Mouse (Mus musculus) erythroblast, embryonic 14.5 days (primary cell): ENCODE results near the gene Ercc6l2. TPM values are rescaled to one million over a fixed set of nuclear protein-coding genes. Genes with fewer than 3 reads are reported as not detected.

Experiments
- H3K27me3 ChIP-seq: 2 replicates; pipeline ENCODE4 v1.6.1; 2012; ENCODE audit warnings: inconsistent platforms; ENCODE audit not compliant: control insufficient read depth
- H3K36me3 ChIP-seq: 2 replicates; pipeline ENCODE4 v1.6.1; 2012; ENCODE audit warnings: mild to moderate bottlenecking, inconsistent platforms; ENCODE audit not compliant: control insufficient read depth
- H3K4me1 ChIP-seq: 2 replicates; pipeline ENCODE4 v1.6.1; 2012; ENCODE audit warnings: inconsistent platforms; ENCODE audit not compliant: control insufficient read depth
- H3K4me3 ChIP-seq: replicated peaks from 2 replicates; pipeline ENCODE3; 2012; ENCODE audit warnings: moderate library complexity, mild to moderate bottlenecking, inconsistent platforms
- H3K9me3 ChIP-seq: 2 replicates; pipeline ENCODE4 v1.6.1; 2012; ENCODE audit warnings: low read length, inconsistent platforms, mixed read lengths; ENCODE audit not compliant: control insufficient read depth
- GATA1 ChIP-seq: IDR thresholded peaks from 2 replicates; pipeline ENCODE4 v1.6.1; 2012; ENCODE audit warnings: low read length, inconsistent platforms, mixed read lengths
- TAL1 ChIP-seq: IDR thresholded peaks from 3 replicates; pipeline ENCODE4 v1.6.1; 2012; ENCODE audit warnings: low read length, inconsistent platforms, mixed read lengths
- polyA plus RNA-seq: library from polyadenylated mRNA; stranded (reverse); fragments of >175 nt; gene quantifications from 2 replicates; pipeline ENCODE4 v1.2.3, GENCODE M21; 2012

Ercc6l2 gene
- polyA plus RNA-seq, 1 experiment = 0.36 TPM

GRCm38 (mm10) chr13:63879105-63879863, 64.2 kb downstream of the Ercc6l2 start:
- peaks cover 29% of the 10 kb centered on the region for H3K36me3 ChIP-seq
- H3K9me3 ChIP-seq = no peaks in the 10 kb centered on the region
- H3K27me3 ChIP-seq = no peaks in the 10 kb centered on the region
- H3K4me1 ChIP-seq = peaks cover 11% of the 10 kb centered on the region
- H3K4me3 ChIP-seq = no peak overlapping the region
- no peak for TF ChIP-seq GATA1
- no peak for TF ChIP-seq TAL1

GRCm38 (mm10) chr13:63879864-63880141, 64.8 kb downstream of the Ercc6l2 start:
- Histone ChIP-seq H3K4me3 (no peak overlapping the region), H3K9me3 (no peaks in the 10 kb centered on the region), H3K36me3 (peaks cover 29% of the 10 kb centered on the region), H3K4me1 (peaks cover 11% of the 10 kb centered on the region), H3K27me3 (no peaks in the 10 kb centered on the region)
- TF ChIP-seq GATA1 (no peak), TAL1 (no peak)

- H3K36me3 ChIP-seq = peaks cover 34% of the 10 kb centered on the region
- no peak overlapping the region for H3K4me3 ChIP-seq
- H3K4me1 ChIP-seq = peaks cover 32% of the 10 kb centered on the region
- no peaks in the 10 kb centered on the region for H3K9me3 ChIP-seq
- H3K27me3 ChIP-seq = no peaks in the 10 kb centered on the region
- TF ChIP-seq GATA1 = no peak
- TF ChIP-seq TAL1 = no peak
Observed at GRCm38 (mm10) chr13:63885532-63885949, 70.5 kb downstream of the Ercc6l2 start.

GRCm38 (mm10) chr13:63886429-63887052, 71.5 kb downstream of the Ercc6l2 start:
- H3K4me1 ChIP-seq = peaks cover 32% of the 10 kb centered on the region
- no peaks in the 10 kb centered on the region for H3K9me3 ChIP-seq
- peaks cover 35% of the 10 kb centered on the region for H3K36me3 ChIP-seq
- H3K4me3 ChIP-seq = no peak overlapping the region
- TF ChIP-seq GATA1 (no peak), TAL1 (no peak)
- H3K27me3 ChIP-seq = no peaks in the 10 kb centered on the region

- TF ChIP-seq GATA1 (no peak), TAL1 (no peak)
- Histone ChIP-seq H3K4me3 (no peak overlapping the region), H3K9me3 (no peaks in the 10 kb centered on the region), H3K36me3 (peaks cover 28% of the 10 kb centered on the region), H3K4me1 (peaks cover 27% of the 10 kb centered on the region), H3K27me3 (no peaks in the 10 kb centered on the region)
Observed at GRCm38 (mm10) chr13:63900679-63901302, 85.8 kb downstream of the Ercc6l2 start.

- H3K36me3 ChIP-seq = peaks cover 23% of the 10 kb centered on the region
- peaks cover 27% of the 10 kb centered on the region for H3K4me1 ChIP-seq
- no peak for TF ChIP-seq TAL1
- TF ChIP-seq GATA1 = no peak
- no peaks in the 10 kb centered on the region for H3K27me3 ChIP-seq
- H3K4me3 ChIP-seq = peak overlapping the region; percentile 0
- no peaks in the 10 kb centered on the region for H3K9me3 ChIP-seq
Observed at GRCm38 (mm10) chr13:63901303-63901713, 86.3 kb downstream of the Ercc6l2 start.

- Histone ChIP-seq H3K27me3 (no peaks in the 10 kb centered on the region), H3K4me1 (peaks cover 29% of the 10 kb centered on the region), H3K4me3 (no peak overlapping the region), H3K36me3 (peaks cover 20% of the 10 kb centered on the region), H3K9me3 (no peaks in the 10 kb centered on the region)
- no peak for TF ChIP-seq GATA1
- TF ChIP-seq TAL1 = no peak
Observed at GRCm38 (mm10) chr13:63901714-63902597, 86.9 kb downstream of the Ercc6l2 start.

GRCm38 (mm10) chr13:63906516-63906915, 91.5 kb downstream of the Ercc6l2 start:
- Histone ChIP-seq H3K36me3 (peaks cover 4% of the 10 kb centered on the region), H3K9me3 (no peaks in the 10 kb centered on the region)

GRCm38 (mm10) chr13:63907437-63907836, 92.4 kb downstream of the Ercc6l2 start:
- no peak overlapping the region for H3K4me3 ChIP-seq
- H3K9me3 ChIP-seq = no peaks in the 10 kb centered on the region
- H3K4me1 ChIP-seq = peaks cover 16% of the 10 kb centered on the region
- H3K36me3 ChIP-seq = no peaks in the 10 kb centered on the region
- TF ChIP-seq TAL1 = no peak
- no peak for TF ChIP-seq GATA1
- H3K27me3 ChIP-seq = no peaks in the 10 kb centered on the region

More at GRCm38 (mm10) chr13:63906516-63906915, 91.5 kb downstream of the Ercc6l2 start:
- no peak for TF ChIP-seq TAL1
- no peak for TF ChIP-seq GATA1
- no peak overlapping the region for H3K4me3 ChIP-seq
- H3K27me3 ChIP-seq = no peaks in the 10 kb centered on the region
- peaks cover 17% of the 10 kb centered on the region for H3K4me1 ChIP-seq
